28 mouse cellular contexts compared by ENCODE assay signal in the genomic region with DNA sequence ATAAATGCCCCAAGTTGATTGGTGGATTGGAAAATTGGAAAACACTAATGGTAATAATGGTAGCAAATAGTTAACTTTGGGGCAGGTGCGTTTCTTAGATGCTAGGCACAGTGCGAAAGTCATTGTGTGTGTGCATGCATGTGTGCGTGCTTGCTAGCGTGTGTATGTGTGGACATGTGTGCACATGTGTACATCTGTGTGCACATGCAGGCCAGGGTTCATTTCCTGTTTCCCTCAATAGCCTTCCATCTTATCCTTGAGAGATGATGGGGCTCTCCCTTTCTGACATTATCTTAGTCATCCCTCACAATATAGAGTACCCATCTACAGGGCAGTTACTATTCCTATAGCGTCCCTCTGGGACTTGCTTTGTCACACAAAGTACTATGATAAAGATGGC. TPM values are rescaled to one million over a fixed set of nuclear protein-coding genes. Genes with fewer than 3 reads are reported as not detected.
"Had no signal": no experiment of that assay in that cellular context is flagged by ENCODE, and none has a peak within 500 bp of the region (broad histone marks: within the 10 kb centered on the region; RNA-seq: fewer than 3 reads in every experiment).

No protein-coding gene starts in this region.

- H3K4me2 ChIP-seq: embryonic facial prominence, embryonic 12.5 days; embryonic facial prominence, embryonic 13.5 days; embryonic facial prominence, embryonic 15.5 days; forebrain, embryonic 13.5 days had no signal

- H3K9me3 ChIP-seq: embryonic facial prominence, embryonic 10.5 days; embryonic facial prominence, embryonic 12.5 days; embryonic facial prominence, embryonic 13.5 days; embryonic facial prominence, embryonic 15.5 days; forebrain, embryonic 10.5 days; forebrain, embryonic 13.5 days had no signal

- ATAC-seq: forebrain, embryonic 13.5 days; forebrain, embryonic 14.5 days had no signal

- H3K9ac ChIP-seq: embryonic facial prominence, embryonic 12.5 days; embryonic facial prominence, embryonic 13.5 days; embryonic facial prominence, embryonic 15.5 days; forebrain, embryonic 13.5 days; forebrain, postnatal 0 days had no signal

- H3K4me3 ChIP-seq: embryonic facial prominence, embryonic 10.5 days; embryonic facial prominence, embryonic 12.5 days; embryonic facial prominence, embryonic 13.5 days; embryonic facial prominence, embryonic 15.5 days; erythroblast, embryonic 14.5 days; forebrain, embryonic 10.5 days; forebrain, embryonic 13.5 days; gastrocnemius, adult 2 months; heart, adult 2 months had no signal

- DNase-seq: cerebellum, adult 2 months; cerebellum, adult 8-10 months; cerebellum, adult 9-10 months; cerebellum, adult 9-11 months; cerebellum, postnatal 10 days; cerebellum, postnatal 14 days; cerebellum, postnatal 25 days; cerebellum, postnatal 36 days; embryo, embryonic 11 days; gastrocnemius, adult 2 months; gastrocnemius, postnatal 10 days; gastrocnemius, postnatal 14 days; gastrocnemius, postnatal 25 days; gastrocnemius, postnatal 36 days; heart, adult 11 months; heart, adult 18-20 months; heart, adult 2 months had no signal

- H3K4me1 ChIP-seq: embryonic facial prominence, embryonic 10.5 days; embryonic facial prominence, embryonic 12.5 days; embryonic facial prominence, embryonic 13.5 days; embryonic facial prominence, embryonic 15.5 days had no signal

- H3K27me3 ChIP-seq: embryonic facial prominence, embryonic 12.5 days; embryonic facial prominence, embryonic 13.5 days; embryonic facial prominence, embryonic 15.5 days; forebrain, embryonic 13.5 days had no signal

- H3K36me3 ChIP-seq: embryonic facial prominence, embryonic 10.5 days; embryonic facial prominence, embryonic 12.5 days; embryonic facial prominence, embryonic 13.5 days; embryonic facial prominence, embryonic 15.5 days had no signal

- H3K27ac ChIP-seq: embryonic facial prominence, embryonic 10.5 days; embryonic facial prominence, embryonic 12.5 days; embryonic facial prominence, embryonic 13.5 days; embryonic facial prominence, embryonic 15.5 days; forebrain, embryonic 10.5 days; forebrain, embryonic 13.5 days; gastrocnemius, adult 2 months; heart, adult 2 months had no signal

RNA-seq across cellular contexts. Expression of a gene that starts 17.7 kb away (rescaled TPM):
- total RNA-seq: common myeloid progenitor, adult 5-6 weeks; granulocyte monocyte progenitor cell, adult 5-6 weeks had no signal
- polyA plus RNA-seq: erythroblast, embryonic 14.5 days had no signal
